Mouse (Mus musculus) neural tube, embryonic 12.5 days (tissue): ENCODE data around the gene Polr3c. TPM values are rescaled to one million over a fixed set of nuclear protein-coding genes. Genes with fewer than 3 reads are reported as not detected.
"Not testable (repeated sequence)": the region's sequence is repeated elsewhere in the genome, so short reads cannot be mapped to it uniquely, and the experiment has no call there.

Experiments used
- ATAC-seq: fragments of 200-750 bp; cut with Nextera tagmentation; 2 replicates; pipeline ENCODE4 v1.8.0; 2017; ENCODE audit warnings: low read depth, mild to moderate bottlenecking, moderate TSS enrichment, moderate library complexity; ENCODE audit not compliant: low FRiP score
- H3K27ac ChIP-seq: fragments of 300-500 bp; sonication (generic); 2 replicates; pipeline ENCODE4 v1.5.1; 2016
- H3K27me3 ChIP-seq: fragments of 300-500 bp; sonication (generic); replicated peaks from 2 replicates; pipeline ENCODE4 v1.6.1; 2016; ENCODE audit warnings: mild to moderate bottlenecking
- H3K36me3 ChIP-seq: fragments of 300-500 bp; sonication (generic); 2 replicates; pipeline ENCODE4 v1.6.1; 2016; ENCODE audit warnings: mild to moderate bottlenecking
- H3K4me1 ChIP-seq: fragments of 300-500 bp; sonication (generic); 2 replicates; pipeline ENCODE4 v1.6.1; 2016
- H3K4me2 ChIP-seq: fragments of 300-500 bp; sonication (generic); replicated peaks from 2 replicates; pipeline ENCODE4 v1.6.1; 2016; ENCODE audit warnings: mild to moderate bottlenecking
- H3K4me3 ChIP-seq: fragments of 300-500 bp; sonication (generic); 2 replicates; pipeline ENCODE4 v1.5.1; 2016
- H3K9ac ChIP-seq: fragments of 300-500 bp; sonication (generic); 2 replicates; pipeline ENCODE4 v1.6.1; 2016; ENCODE audit warnings: mild to moderate bottlenecking
- H3K9me3 ChIP-seq: fragments of 300-500 bp; sonication (generic); 2 replicates; pipeline ENCODE4 v1.6.1; 2016; ENCODE audit warnings: mild to moderate bottlenecking
- WGBS: fragments of 180-500 bp; shearing (Covaris S2); methylation state at CpG from one replicate; pipeline ENCODE4 v1.1.7; 2016; 5-methylcytosine and 5-hydroxymethylcytosine counted together
- polyA plus RNA-seq: library from polyadenylated mRNA; unstranded; fragments of >200 nt; fragmentation: Nextera tagmentation; extraction: Ambion mirVana; gene quantifications from 2 replicates; pipeline ENCODE4 v1.2.1, GENCODE M21; 2016

Gene Polr3c
- polyA plus RNA-seq, result 33.9 and 40.3 TPM in 2 replicates

GRCm38 (mm10) chr3:96727343-96727827, at the start of gene Polr3c, which contains the start of gene Rnf115:
Gene Polr3c, minus strand, starts transcription at chr3:96727628.
Gene Rnf115, plus strand, starts transcription at chr3:96727664.
- Histone ChIP-seq H3K4me3 (peak within 1 kb of the TSS; percentile 85), H3K27me3 (no peaks in the 10 kb centered on the region), H3K36me3 (peaks cover 13% of the 10 kb centered on the region), H3K4me2 (peak within 1 kb of the TSS; percentile 78), H3K27ac (peak within 1 kb of the TSS; percentile 32; the same call in 1 of the 2 replicates), H3K9ac (peak within 1 kb of the TSS; percentile 87), H3K9me3 (no peaks in the 10 kb centered on the region), H3K4me1 (peaks cover 26% of the 10 kb centered on the region)
- ATAC-seq, result peak; percentile 99
- WGBS, result under 1% methylated on average over 52 of the region's 52 CpGs

GRCm38 (mm10) chr3:96777120-96777519, 49.7 kb upstream of the Polr3c start:
- H3K9me3 ChIP-seq, result no peaks in the 10 kb centered on the region
- H3K36me3 ChIP-seq, result 0 out of 2 replicates have a peak, but pooled peaks cover 4% of the 10 kb centered on the region
- H3K4me2 ChIP-seq, result no peak overlapping the region
- H3K27ac ChIP-seq, result no peak overlapping the region
- H3K4me1 ChIP-seq, result no peaks in the 10 kb centered on the region
- 72% methylated on average over 3 of the region's 3 CpGs for WGBS
- no peaks in the 10 kb centered on the region for H3K27me3 ChIP-seq
- no peak overlapping the region for H3K9ac ChIP-seq
- no peak for ATAC-seq
- H3K4me3 ChIP-seq, result no peak overlapping the region

- no peak overlapping the region for H3K27ac ChIP-seq
- no peaks in the 10 kb centered on the region for H3K27me3 ChIP-seq
- no peak overlapping the region for H3K9ac ChIP-seq
- no peak overlapping the region for H3K4me3 ChIP-seq
- no peaks in the 10 kb centered on the region for H3K4me1 ChIP-seq
- WGBS, result 65% methylated on average over 1 of the region's 1 CpGs
- H3K4me2 ChIP-seq, result no peak overlapping the region
- H3K36me3 ChIP-seq, result 0 out of 2 replicates have a peak, but pooled peaks cover 4% of the 10 kb centered on the region
- no peaks in the 10 kb centered on the region for H3K9me3 ChIP-seq
- ATAC-seq, result no peak
Observed at GRCm38 (mm10) chr3:96772949-96773348, 45.5 kb upstream of the Polr3c start.

- no peaks in the 10 kb centered on the region for H3K4me1 ChIP-seq
- no peak overlapping the region for H3K9ac ChIP-seq
- WGBS, result 92% methylated on average over 5 of the region's 5 CpGs
- no peaks in the 10 kb centered on the region for H3K27me3 ChIP-seq
- H3K36me3 ChIP-seq, result no peaks in the 10 kb centered on the region
- H3K4me2 ChIP-seq, result no peak overlapping the region
- ATAC-seq, result no peak
- no peak overlapping the region for H3K4me3 ChIP-seq
- no peak overlapping the region for H3K27ac ChIP-seq
- no peaks in the 10 kb centered on the region for H3K9me3 ChIP-seq
Observed at GRCm38 (mm10) chr3:96769971-96770370, 42.5 kb upstream of the Polr3c start.

GRCm38 (mm10) chr3:96764528-96764927, 37.1 kb upstream of the Polr3c start:
- no peak overlapping the region for H3K4me2 ChIP-seq
- 96% methylated on average over 1 of the region's 1 CpGs for WGBS
- ATAC-seq, result no peak
- H3K9ac ChIP-seq, result no peak overlapping the region
- no peaks in the 10 kb centered on the region for H3K9me3 ChIP-seq
- no peak overlapping the region for H3K27ac ChIP-seq
- no peaks in the 10 kb centered on the region for H3K36me3 ChIP-seq
- no peaks in the 10 kb centered on the region for H3K27me3 ChIP-seq
- H3K4me3 ChIP-seq, result no peak overlapping the region
- H3K4me1 ChIP-seq, result peaks cover 3% of the 10 kb centered on the region; the same call in 1 of the 2 replicates

GRCm38 (mm10) chr3:96759695-96760094, 32.3 kb upstream of the Polr3c start:
- ATAC-seq, result no peak
- H3K27me3 ChIP-seq, result no peaks in the 10 kb centered on the region
- H3K9me3 ChIP-seq, result no peaks in the 10 kb centered on the region
- no peak overlapping the region for H3K4me3 ChIP-seq
- 97% methylated on average over 4 of the region's 4 CpGs for WGBS
- H3K4me1 ChIP-seq, result peaks cover 3% of the 10 kb centered on the region; the same call in 1 of the 2 replicates
- no peaks in the 10 kb centered on the region for H3K36me3 ChIP-seq
- H3K9ac ChIP-seq, result no peak overlapping the region
- no peak overlapping the region for H3K4me2 ChIP-seq
- no peak overlapping the region for H3K27ac ChIP-seq

- Histone ChIP-seq H3K9me3 (no peaks in the 10 kb centered on the region), H3K4me3 (no peak overlapping the region), H3K4me1 (no peaks in the 10 kb centered on the region), H3K27ac (no peak overlapping the region), H3K36me3 (no peaks in the 10 kb centered on the region), H3K9ac (no peak overlapping the region), H3K27me3 (no peaks in the 10 kb centered on the region), H3K4me2 (no peak overlapping the region)
- 66% methylated on average over 7 of the region's 7 CpGs for WGBS
- ATAC-seq, result no peak
Observed at GRCm38 (mm10) chr3:96757691-96758090, 30.3 kb upstream of the Polr3c start.

GRCm38 (mm10) chr3:96755935-96756334, 28.5 kb upstream of the Polr3c start:
- no peak for ATAC-seq
- Histone ChIP-seq H3K9me3 (no peaks in the 10 kb centered on the region), H3K4me1 (no peaks in the 10 kb centered on the region), H3K36me3 (no peaks in the 10 kb centered on the region), H3K4me3 (no peak overlapping the region), H3K4me2 (no peak overlapping the region), H3K9ac (no peak overlapping the region), H3K27me3 (no peaks in the 10 kb centered on the region), H3K27ac (no peak overlapping the region)
- WGBS, result 95% methylated on average over 1 of the region's 1 CpGs

GRCm38 (mm10) chr3:96746829-96747228, 19.4 kb upstream of the Polr3c start:
- no peak overlapping the region for H3K4me2 ChIP-seq
- H3K27me3 ChIP-seq, result no peaks in the 10 kb centered on the region
- H3K36me3 ChIP-seq, result no peaks in the 10 kb centered on the region
- H3K4me1 ChIP-seq, result no peaks in the 10 kb centered on the region
- H3K4me3 ChIP-seq, result no peak overlapping the region
- ATAC-seq, result no peak
- H3K9me3 ChIP-seq, result no peaks in the 10 kb centered on the region
- H3K9ac ChIP-seq, result no peak overlapping the region
- 87% methylated on average over 1 of the region's 1 CpGs for WGBS
- H3K27ac ChIP-seq, result no peak overlapping the region

GRCm38 (mm10) chr3:96744348-96744747, 16.9 kb upstream of the Polr3c start:
- Histone ChIP-seq H3K27ac (no peak overlapping the region), H3K9ac (no peak overlapping the region), H3K9me3 (no peaks in the 10 kb centered on the region), H3K4me2 (no peak overlapping the region), H3K36me3 (no peaks in the 10 kb centered on the region), H3K4me1 (no peaks in the 10 kb centered on the region), H3K4me3 (no peak overlapping the region), H3K27me3 (no peaks in the 10 kb centered on the region)
- 95% methylated on average over 3 of the region's 3 CpGs for WGBS
- no peak for ATAC-seq

GRCm38 (mm10) chr3:96740279-96740678, 12.9 kb upstream of the Polr3c start:
- not testable (repeated sequence) for ATAC-seq, H3K27ac ChIP-seq, H3K4me2 ChIP-seq, H3K27me3 ChIP-seq, H3K9ac ChIP-seq, H3K4me1 ChIP-seq, H3K36me3 ChIP-seq, H3K4me3 ChIP-seq, H3K9me3 ChIP-seq

- ATAC-seq, result no peak
- WGBS, result 90% methylated on average over 1 of the region's 1 CpGs
- Histone ChIP-seq H3K4me2 (no peak overlapping the region), H3K27me3 (no peaks in the 10 kb centered on the region), H3K4me1 (no peaks in the 10 kb centered on the region), H3K4me3 (no peak overlapping the region), H3K36me3 (no peaks in the 10 kb centered on the region), H3K9me3 (no peaks in the 10 kb centered on the region), H3K9ac (no peak overlapping the region), H3K27ac (no peak overlapping the region)
Observed at GRCm38 (mm10) chr3:96737995-96738394, 10.6 kb upstream of the Polr3c start.

- no peak for ATAC-seq
- Histone ChIP-seq H3K27me3 (no peaks in the 10 kb centered on the region), H3K27ac (no peak overlapping the region), H3K9ac (no peak overlapping the region), H3K4me1 (no peaks in the 10 kb centered on the region), H3K4me2 (no peak overlapping the region), H3K4me3 (no peak overlapping the region), H3K9me3 (no peaks in the 10 kb centered on the region), H3K36me3 (no peaks in the 10 kb centered on the region)
- 63% methylated on average over 1 of the region's 1 CpGs for WGBS
Observed at GRCm38 (mm10) chr3:96737013-96737740, 9.7 kb upstream of the Polr3c start.
